Mouse (Mus musculus) heart, embryonic 15.5 days (tissue): ENCODE results near the gene Rnd3. TPM values are rescaled to one million over a fixed set of nuclear protein-coding genes. Genes with fewer than 3 reads are reported as not detected.

ENCODE experiments used
- ATAC-seq: fragments of 200-750 bp; cut with Nextera tagmentation; replicated peaks from 2 replicates; pipeline ENCODE4 v1.8.0; 2017; ENCODE audit warnings: low read depth, moderate TSS enrichment; ENCODE audit not compliant: insufficient number of reproducible peaks, insufficient read depth, low FRiP score
- H3K27ac ChIP-seq: fragments of 300-500 bp; sonication (generic); 2 replicates; pipeline ENCODE4 v1.5.1; 2015; ENCODE audit warnings: mild to moderate bottlenecking, inconsistent platforms
- H3K27me3 ChIP-seq: fragments of 300-500 bp; sonication (generic); 2 replicates; pipeline ENCODE4 v1.6.1; 2015; ENCODE audit warnings: inconsistent platforms
- H3K36me3 ChIP-seq: fragments of 300-500 bp; sonication (generic); 2 replicates; pipeline ENCODE4 v1.6.1; 2015; ENCODE audit warnings: mild to moderate bottlenecking, inconsistent platforms
- H3K4me1 ChIP-seq: fragments of 300-500 bp; sonication (generic); replicated peaks from 2 replicates; pipeline ENCODE4 v1.6.1; 2015; ENCODE audit warnings: inconsistent platforms
- H3K4me2 ChIP-seq: fragments of 300-500 bp; sonication (generic); 2 replicates; pipeline ENCODE4 v1.6.1; 2015; ENCODE audit warnings: inconsistent platforms, mild to moderate bottlenecking, moderate library complexity
- H3K4me3 ChIP-seq: fragments of 300-500 bp; sonication (generic); 2 replicates; pipeline ENCODE4 v1.5.1; 2015; ENCODE audit warnings: mild to moderate bottlenecking, inconsistent platforms
- H3K9ac ChIP-seq: fragments of 300-500 bp; sonication (generic); 2 replicates; pipeline ENCODE4 v1.6.1; 2015; ENCODE audit warnings: mild to moderate bottlenecking, inconsistent platforms
- H3K9me3 ChIP-seq: fragments of 300-500 bp; sonication (generic); replicated peaks from 2 replicates; pipeline ENCODE4 v1.6.1; 2016; ENCODE audit warnings: inconsistent platforms
- WGBS: fragments of 180-500 bp; shearing (Covaris S2); methylation state at CpG from one replicate; pipeline ENCODE4 v1.1.7; 2015; ENCODE audit warnings: mixed read lengths; 5-methylcytosine and 5-hydroxymethylcytosine counted together
- polyA plus RNA-seq: library from polyadenylated mRNA; unstranded; fragments of >200 nt; fragmentation: Nextera tagmentation; extraction: Ambion mirVana; gene quantifications from 2 replicates; pipeline ENCODE4 v1.2.1, GENCODE M21; 2015

Rnd3 gene
- polyA plus RNA-seq = 27.2 and 31.2 TPM in 2 replicates

- peak; percentile 81 for ATAC-seq
- H3K36me3 ChIP-seq = no peaks in the 10 kb centered on the region
- no peaks in the 10 kb centered on the region for H3K9me3 ChIP-seq
- peak within 1 kb of the TSS; percentile 77 for H3K4me2 ChIP-seq
- H3K9ac ChIP-seq = peak within 1 kb of the TSS; percentile 84
- H3K4me3 ChIP-seq = peak within 1 kb of the TSS; percentile 80
- peaks cover 22% of the 10 kb centered on the region for H3K27me3 ChIP-seq
- peaks cover 16% of the 10 kb centered on the region for H3K4me1 ChIP-seq
- under 1% methylated on average over 25 of the region's 25 CpGs for WGBS
- peak within 1 kb of the TSS; percentile 96 for H3K27ac ChIP-seq
These were observed at the start of gene Rnd3 for GRCm38 (mm10) chr2:51148975-51149374. Rnd3 (minus strand) TSS chr2:51149111.

DNA sequence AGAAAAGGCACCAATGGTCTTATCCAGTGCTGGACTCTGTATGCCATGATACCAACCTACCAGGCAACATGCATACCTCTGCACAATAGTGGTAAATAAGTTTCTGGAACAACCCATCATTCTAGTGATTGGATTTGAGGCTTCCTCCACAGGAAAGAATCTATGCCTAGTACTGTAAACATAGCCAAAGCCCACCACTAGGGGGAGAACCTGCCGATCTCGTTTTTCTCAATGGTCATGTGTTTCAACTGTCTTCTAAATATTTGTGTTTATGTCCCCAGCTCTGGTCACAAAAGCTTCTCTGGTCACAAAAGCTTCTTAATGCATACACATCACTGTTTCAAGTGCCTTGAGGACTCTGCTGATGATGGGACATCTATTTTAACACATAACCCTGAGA lies 43.4 kb upstream of the Rnd3 start:
- Histone ChIP-seq H3K4me2 (no peak overlapping the region), H3K9ac (no peak overlapping the region), H3K36me3 (no peaks in the 10 kb centered on the region), H3K27me3 (no peaks in the 10 kb centered on the region), H3K4me1 (no peaks in the 10 kb centered on the region), H3K4me3 (no peak overlapping the region), H3K27ac (no peak overlapping the region), H3K9me3 (no peaks in the 10 kb centered on the region)
- no peak for ATAC-seq
- 60% methylated on average over 2 of the region's 2 CpGs for WGBS

DNA sequence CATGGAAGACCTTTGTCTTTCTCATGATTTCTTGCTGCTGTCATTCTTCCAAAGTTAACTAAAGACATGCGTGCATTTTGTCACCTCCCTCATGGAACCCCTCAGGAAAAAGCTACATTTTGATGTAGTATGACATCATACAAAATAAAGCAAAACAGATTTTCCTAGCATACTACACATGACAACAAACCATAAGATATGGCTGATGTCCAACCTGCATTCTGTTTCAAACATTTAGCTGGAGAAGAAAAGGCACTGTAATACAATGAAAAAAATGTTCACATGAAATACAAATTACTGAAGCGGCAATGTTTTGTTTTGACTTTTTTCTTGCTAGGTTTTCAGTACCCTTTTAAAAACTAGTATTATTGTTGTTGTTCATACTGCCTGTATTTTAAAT lies 36.9 kb upstream of the Rnd3 start:
- no peak overlapping the region for H3K4me3 ChIP-seq
- H3K4me2 ChIP-seq = no peak overlapping the region
- no peaks in the 10 kb centered on the region for H3K36me3 ChIP-seq
- no peaks in the 10 kb centered on the region for H3K4me1 ChIP-seq
- H3K9ac ChIP-seq = no peak overlapping the region
- H3K9me3 ChIP-seq = no peaks in the 10 kb centered on the region
- no peaks in the 10 kb centered on the region for H3K27me3 ChIP-seq
- no peak overlapping the region for H3K27ac ChIP-seq
- no peak for ATAC-seq
- WGBS = 78% methylated on average over 2 of the region's 2 CpGs

DNA sequence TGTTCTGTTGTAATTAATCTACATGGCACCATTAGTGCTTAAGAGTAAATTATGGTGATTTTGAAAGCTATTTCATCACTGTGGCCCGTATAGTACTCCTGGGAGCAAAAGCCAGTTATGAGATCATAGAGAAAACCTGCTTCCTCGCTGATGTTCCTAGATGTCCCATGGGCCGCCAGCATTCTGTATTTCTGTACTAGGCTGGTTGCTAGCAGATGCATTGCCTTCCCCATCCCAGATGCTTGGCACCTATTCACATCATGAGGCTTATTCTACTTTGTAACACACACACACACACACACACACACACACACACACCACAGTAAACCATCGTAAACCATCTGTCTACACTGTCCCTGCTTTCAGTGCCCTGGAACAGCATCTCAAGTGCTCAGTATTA lies 34.1 kb upstream of the Rnd3 start:
- no peak overlapping the region for H3K9ac ChIP-seq
- H3K4me1 ChIP-seq = no peaks in the 10 kb centered on the region
- H3K4me2 ChIP-seq = no peak overlapping the region
- no peaks in the 10 kb centered on the region for H3K9me3 ChIP-seq
- 88% methylated on average over 4 of the region's 4 CpGs for WGBS
- no peaks in the 10 kb centered on the region for H3K27me3 ChIP-seq
- H3K4me3 ChIP-seq = no peak overlapping the region
- no peak for ATAC-seq
- H3K27ac ChIP-seq = no peak overlapping the region
- no peaks in the 10 kb centered on the region for H3K36me3 ChIP-seq

GRCm38 (mm10) chr2:51181376-51181775 lies 32.5 kb upstream of the Rnd3 start:
- Histone ChIP-seq H3K4me3 (no peak overlapping the region), H3K4me2 (no peak overlapping the region), H3K4me1 (no peaks in the 10 kb centered on the region), H3K9ac (no peak overlapping the region), H3K36me3 (no peaks in the 10 kb centered on the region), H3K27ac (no peak overlapping the region), H3K9me3 (no peaks in the 10 kb centered on the region), H3K27me3 (no peaks in the 10 kb centered on the region)
- no peak for ATAC-seq

DNA sequence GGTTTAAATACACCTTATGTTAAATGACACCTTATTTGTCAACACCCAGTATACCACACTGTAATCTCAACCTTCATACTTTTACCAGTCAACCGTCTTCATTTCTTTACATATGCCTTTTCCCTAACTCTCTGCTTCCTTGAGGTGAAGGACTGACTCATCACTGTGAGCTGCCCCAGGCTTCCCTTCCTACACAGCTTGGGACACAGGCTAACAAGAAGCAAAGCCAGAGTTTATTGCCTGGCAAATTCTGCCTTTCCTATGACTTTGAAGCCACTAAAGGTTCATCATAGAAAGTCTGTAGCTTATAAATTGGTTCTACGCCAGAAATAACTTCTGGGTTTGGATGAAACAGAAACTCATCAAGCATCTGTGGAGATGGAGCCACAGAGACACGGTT lies 30.2 kb upstream of the Rnd3 start:
- no peaks in the 10 kb centered on the region for H3K27me3 ChIP-seq
- no peak overlapping the region for H3K4me2 ChIP-seq
- ATAC-seq = no peak
- H3K9me3 ChIP-seq = no peaks in the 10 kb centered on the region
- no peak overlapping the region for H3K4me3 ChIP-seq
- WGBS = 62% methylated on average over 3 of the region's 3 CpGs
- no peaks in the 10 kb centered on the region for H3K36me3 ChIP-seq
- no peak overlapping the region for H3K27ac ChIP-seq
- no peak overlapping the region for H3K9ac ChIP-seq
- no peaks in the 10 kb centered on the region for H3K4me1 ChIP-seq

DNA sequence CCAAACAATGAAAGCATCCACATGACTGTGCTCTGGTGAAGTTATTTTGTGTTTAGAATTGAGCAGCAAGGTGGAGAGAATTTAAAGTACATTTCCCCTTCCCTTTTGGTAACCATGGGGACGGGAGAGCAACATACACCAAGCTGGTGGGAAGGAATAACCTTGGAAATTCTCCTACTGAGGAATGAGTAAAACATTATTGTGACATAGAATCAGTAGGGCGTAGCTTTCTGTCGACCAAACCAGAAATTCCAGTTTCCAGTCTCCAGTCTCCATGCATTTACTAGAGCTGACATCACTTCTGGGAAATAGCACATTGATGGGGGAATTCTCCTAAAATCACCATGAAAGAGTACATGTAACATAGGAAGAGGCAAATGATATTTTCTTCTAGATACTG lies 28.7 kb upstream of the Rnd3 start:
- Histone ChIP-seq H3K4me2 (no peak overlapping the region), H3K36me3 (no peaks in the 10 kb centered on the region), H3K27me3 (no peaks in the 10 kb centered on the region), H3K9ac (no peak overlapping the region), H3K4me3 (no peak overlapping the region), H3K27ac (no peak overlapping the region), H3K9me3 (no peaks in the 10 kb centered on the region), H3K4me1 (no peaks in the 10 kb centered on the region)
- WGBS = 63% methylated on average over 3 of the region's 3 CpGs
- no peak for ATAC-seq

DNA sequence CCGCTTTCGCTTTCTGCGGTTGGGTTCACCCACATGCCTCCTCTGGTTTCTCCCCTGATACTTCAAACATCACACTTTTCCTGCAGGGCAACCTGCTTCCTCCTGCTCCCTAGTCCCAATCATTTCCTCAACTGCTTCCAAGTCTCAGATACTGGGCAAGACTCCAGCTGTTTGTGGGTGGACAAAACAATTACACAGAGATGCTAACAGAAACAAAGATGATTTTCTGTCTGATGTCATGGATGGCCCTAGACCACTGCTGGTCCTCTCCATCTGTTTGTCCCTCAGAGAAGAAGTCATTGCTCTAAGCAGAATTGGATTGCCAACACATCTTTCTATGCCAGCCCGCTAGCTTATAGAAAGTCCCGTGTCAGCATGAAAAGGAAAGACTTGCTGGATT lies 26.4 kb upstream of the Rnd3 start:
- Histone ChIP-seq H3K27me3 (no peaks in the 10 kb centered on the region), H3K4me3 (no peak overlapping the region), H3K27ac (no peak overlapping the region), H3K4me2 (no peak overlapping the region), H3K9me3 (no peaks in the 10 kb centered on the region), H3K36me3 (no peaks in the 10 kb centered on the region), H3K9ac (no peak overlapping the region), H3K4me1 (no peaks in the 10 kb centered on the region)
- 78% methylated on average over 5 of the region's 5 CpGs for WGBS
- ATAC-seq = no peak

- Histone ChIP-seq H3K9ac (no peak overlapping the region), H3K4me1 (no peaks in the 10 kb centered on the region), H3K9me3 (no peaks in the 10 kb centered on the region), H3K36me3 (no peaks in the 10 kb centered on the region), H3K27me3 (peaks cover 25% of the 10 kb centered on the region), H3K27ac (no peak overlapping the region), H3K4me2 (no peak overlapping the region), H3K4me3 (no peak overlapping the region)
- ATAC-seq = no peak
- WGBS = 90% methylated on average over 2 of the region's 2 CpGs
These were observed 12.2 kb upstream of the Rnd3 start for GRCm38 (mm10) chr2:51161110-51161509.

DNA sequence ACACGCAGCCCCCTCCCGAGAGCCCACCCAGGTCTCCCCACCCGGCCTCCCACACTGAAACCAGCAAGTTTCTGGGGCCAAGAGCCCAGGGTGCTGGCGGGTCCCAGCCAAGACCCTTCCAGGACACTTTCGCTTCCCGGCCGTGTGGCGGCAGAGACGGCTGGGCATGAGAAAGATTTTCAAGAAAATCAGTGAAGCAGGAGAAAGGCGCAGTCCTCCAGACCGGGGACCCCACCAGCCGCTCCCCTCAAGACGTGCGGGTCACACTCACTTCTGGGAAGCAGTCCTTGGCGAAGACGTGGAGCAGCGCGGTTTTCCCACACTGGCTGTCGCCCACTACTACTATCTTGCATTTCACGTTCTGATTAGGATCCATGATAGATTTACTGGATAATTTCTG lies 457 bp downstream of the Rnd3 start:
- Histone ChIP-seq H3K9ac (peak overlapping the region; percentile 84), H3K4me1 (peaks cover 20% of the 10 kb centered on the region), H3K36me3 (no peaks in the 10 kb centered on the region), H3K4me3 (peak overlapping the region; percentile 80), H3K9me3 (no peaks in the 10 kb centered on the region), H3K27ac (peak overlapping the region; percentile 96), H3K27me3 (peaks cover 17% of the 10 kb centered on the region), H3K4me2 (peak overlapping the region; percentile 77)
- ATAC-seq = 0 out of 2 replicates have a peak, but pooled peaks have one; percentile 11
- WGBS = under 1% methylated on average over 20 of the region's 20 CpGs

- peak overlapping the region; percentile 77 for H3K4me2 ChIP-seq
- peak overlapping the region; percentile 84 for H3K9ac ChIP-seq
- WGBS = 0% methylated on average over 20 of the region's 20 CpGs
- peak overlapping the region; percentile 80 for H3K4me3 ChIP-seq
- no peaks in the 10 kb centered on the region for H3K36me3 ChIP-seq
- H3K27me3 ChIP-seq = peaks cover 13% of the 10 kb centered on the region
- H3K9me3 ChIP-seq = no peaks in the 10 kb centered on the region
- peaks cover 24% of the 10 kb centered on the region for H3K4me1 ChIP-seq
- 0 out of 2 replicates have a peak, but pooled peaks have one; percentile 9 for ATAC-seq
- H3K27ac ChIP-seq = peak overlapping the region; percentile 96
These were observed 875 bp downstream of the Rnd3 start for GRCm38 (mm10) chr2:51148065-51148407.

- under 1% methylated on average over 45 of the region's 45 CpGs for WGBS
- H3K4me3 ChIP-seq = peak overlapping the region; percentile 80
These were observed 1.4 kb downstream of the Rnd3 start for GRCm38 (mm10) chr2:51147318-51148064.

More at GRCm38 (mm10) chr2:51147318-51148064, 1.4 kb downstream of the Rnd3 start:
- Histone ChIP-seq H3K9me3 (no peaks in the 10 kb centered on the region), H3K27ac (peak overlapping the region; percentile 96), H3K36me3 (no peaks in the 10 kb centered on the region), H3K9ac (peak overlapping the region; percentile 84), H3K4me1 (peaks cover 29% of the 10 kb centered on the region), H3K27me3 (peaks cover 11% of the 10 kb centered on the region; the same call in 1 of the 2 replicates), H3K4me2 (peak overlapping the region; percentile 77)
- ATAC-seq = peak; percentile 63
